Mouse (Mus musculus): ENCODE results near the gene Cbx8.

DNA sequence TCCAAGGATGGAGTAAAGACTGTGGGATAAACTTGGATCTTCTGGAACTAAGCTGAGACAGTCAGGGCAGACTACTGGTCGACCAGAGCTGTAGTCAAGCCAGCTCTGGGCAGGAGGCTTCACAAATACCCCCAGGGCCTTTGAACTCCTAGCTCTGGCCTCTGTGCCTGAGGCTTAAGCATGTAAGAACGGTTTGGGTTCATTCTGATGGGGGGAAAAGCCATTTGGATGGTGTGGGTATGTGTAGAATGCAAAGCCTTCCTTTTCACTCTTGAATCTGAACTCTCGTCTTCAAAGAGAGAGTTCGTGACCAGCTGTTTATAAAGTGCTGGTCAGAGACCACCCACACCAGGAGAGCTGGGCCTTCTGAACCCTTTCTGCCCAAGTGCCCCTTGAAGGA lies 37.0 kb upstream of the Cbx8 start:
- TF ChIP-seq CTCF (IDR thresholded peaks at IDR 0.05; ENCODE audit: control insufficient read depth, insufficient read depth, insufficient read length), result no peak
- TF ChIP-seq MAX (IDR thresholded peaks at IDR 0.05), result no peak
